Mouse (Mus musculus) ES-Bruce4 (cell line): ENCODE measurements around the gene Vangl1.

Source experiments
- CTCF ChIP-seq: IDR thresholded peaks from one replicate; pipeline ENCODE4 v1.8.1; 2011; ENCODE audit warnings: low read depth, low read length
- EP300 ChIP-seq: IDR thresholded peaks from 2 replicates; pipeline ENCODE4 v1.6.1; 2011; ENCODE audit warnings: low read depth, low read length; ENCODE audit not compliant: insufficient read depth

GRCm38 (mm10) chr3:102137158-102137557 is 67.3 kb downstream of the Vangl1 start:
- TF ChIP-seq CTCF (no peak), EP300 (no peak)
